Mouse (Mus musculus) ovary, postnatal 14 days (tissue): Measurements from ENCODE around the gene Senp5.
"Not testable (repeated sequence)": the region's sequence is repeated elsewhere in the genome, so short reads cannot be mapped to it uniquely, and the experiment has no call there.

Source experiments
- DNase-seq: peaks from one replicate; pipeline ENCODE4 v3.0.0; 2022; ENCODE audit warnings: low spot score

Gene Senp5

GRCm38 (mm10) chr16:32002509-32003477, at the start of gene Senp5:
TSS of gene Senp5 (minus strand) at chr16:32003287.
- peak; percentile 81 for DNase-seq

- no peak for DNase-seq
Measured at GRCm38 (mm10) chr16:32042367-32042766, 39.3 kb upstream of the Senp5 start.

DNA sequence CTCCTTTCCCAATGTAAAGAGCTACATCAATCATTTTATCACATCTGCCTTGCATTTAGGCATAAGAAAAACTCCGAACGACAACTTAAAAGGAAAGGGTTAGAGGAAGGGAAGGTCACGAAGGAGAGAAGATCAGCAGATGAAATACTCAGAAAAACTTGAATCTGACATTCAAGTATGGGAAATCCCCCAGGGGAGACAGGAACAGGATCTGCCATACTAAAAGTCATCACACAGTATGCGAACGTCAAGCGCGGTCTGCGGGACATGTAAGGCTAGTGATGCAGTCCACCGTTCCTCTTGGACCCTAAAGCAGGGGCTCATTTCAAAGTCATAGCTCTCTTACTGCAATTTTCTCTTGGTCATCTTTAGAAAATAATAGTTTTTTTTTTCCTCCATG, 16.6 kb upstream of the Senp5 start:
- DNase-seq, result no peak

GRCm38 (mm10) chr16:32010330-32010729, 7.2 kb upstream of the Senp5 start:
- no peak for DNase-seq

DNA sequence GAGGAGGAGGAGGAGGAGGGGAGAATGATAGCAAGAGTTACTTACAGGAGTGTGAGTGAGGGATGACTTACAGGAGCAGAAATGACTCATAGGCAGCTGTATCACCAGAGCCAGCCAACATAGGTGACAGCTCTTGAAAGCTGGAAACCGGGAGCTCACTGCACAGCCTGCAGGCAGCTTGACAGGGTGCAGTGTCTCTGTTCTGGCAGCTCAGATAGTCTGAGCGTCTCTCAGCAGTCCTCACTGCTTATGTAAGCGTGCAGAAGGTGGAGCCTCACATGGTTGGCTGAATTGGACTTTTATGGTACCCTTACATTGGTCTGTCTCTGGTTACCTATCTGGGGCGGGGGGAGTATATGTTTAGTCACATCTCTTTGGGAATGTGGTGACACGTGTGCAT, 6.8 kb upstream of the Senp5 start:
- no peak for DNase-seq

- no peak for DNase-seq
Measured at GRCm38 (mm10) chr16:32008529-32009293, 5.6 kb upstream of the Senp5 start.

- no peak for DNase-seq
Measured at GRCm38 (mm10) chr16:32004731-32005130, 1.6 kb upstream of the Senp5 start.

GRCm38 (mm10) chr16:31996371-31996770, 6.7 kb downstream of the Senp5 start:
- DNase-seq, result no peak

DNA sequence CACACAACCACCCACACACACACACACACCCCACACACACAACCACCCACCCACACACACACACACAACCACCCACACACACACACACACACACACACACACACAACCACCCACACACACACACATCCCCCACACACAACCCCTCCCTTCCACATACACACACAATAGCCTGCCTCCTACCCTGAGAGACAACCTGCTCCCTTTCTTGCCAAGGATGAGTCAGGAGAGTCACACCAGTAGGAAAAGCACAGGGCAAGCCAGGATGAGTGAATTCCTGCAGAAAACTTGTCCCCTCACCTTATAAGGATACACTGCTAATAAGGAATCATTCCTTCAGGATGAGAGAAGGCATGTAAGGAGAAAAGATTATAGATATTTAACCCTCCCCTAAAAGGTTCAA, 9.1 kb downstream of the Senp5 start:
- no peak for DNase-seq

- DNase-seq, result no peak
Measured at GRCm38 (mm10) chr16:31993195-31993594, 9.9 kb downstream of the Senp5 start.

- DNase-seq, result no peak
Measured at GRCm38 (mm10) chr16:31992039-31992438, 11.0 kb downstream of the Senp5 start.

- no peak for DNase-seq
Measured at GRCm38 (mm10) chr16:31980946-31981345, 22.1 kb downstream of the Senp5 start.

GRCm38 (mm10) chr16:31979501-31979900, 23.6 kb downstream of the Senp5 start:
- DNase-seq, result no peak

DNA sequence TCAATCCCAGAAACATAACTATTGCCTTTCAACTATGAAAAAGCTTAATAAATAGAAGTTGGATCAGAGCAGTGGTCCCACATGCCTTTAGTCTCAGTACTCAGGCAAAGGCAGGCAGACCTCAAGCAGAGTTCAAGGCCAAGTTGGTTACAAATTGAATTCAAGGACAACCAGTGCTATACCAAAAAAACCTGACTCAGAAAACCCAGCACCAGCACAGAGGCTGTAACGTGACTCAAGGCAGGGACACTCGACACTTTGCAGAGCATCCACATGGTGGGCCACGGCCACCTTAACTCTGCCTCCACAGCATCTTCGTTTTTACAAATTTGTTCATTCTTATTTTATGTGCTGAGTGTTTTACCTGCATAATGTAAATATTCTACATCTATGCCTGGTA, 27.8 kb downstream of the Senp5 start:
- no peak for DNase-seq

- no peak for DNase-seq
Measured at GRCm38 (mm10) chr16:31963224-31963623, 39.9 kb downstream of the Senp5 start.

GRCm38 (mm10) chr16:31948345-31948774, 54.7 kb downstream of the Senp5 start, which contains the start of the genes 0610012G03Rik and Ncbp2:
TSS of gene 0610012G03Rik (minus strand) at chr16:31948494.
TSS of gene Ncbp2 (plus strand) at chr16:31948513.
- peak; percentile 94 for DNase-seq

DNA sequence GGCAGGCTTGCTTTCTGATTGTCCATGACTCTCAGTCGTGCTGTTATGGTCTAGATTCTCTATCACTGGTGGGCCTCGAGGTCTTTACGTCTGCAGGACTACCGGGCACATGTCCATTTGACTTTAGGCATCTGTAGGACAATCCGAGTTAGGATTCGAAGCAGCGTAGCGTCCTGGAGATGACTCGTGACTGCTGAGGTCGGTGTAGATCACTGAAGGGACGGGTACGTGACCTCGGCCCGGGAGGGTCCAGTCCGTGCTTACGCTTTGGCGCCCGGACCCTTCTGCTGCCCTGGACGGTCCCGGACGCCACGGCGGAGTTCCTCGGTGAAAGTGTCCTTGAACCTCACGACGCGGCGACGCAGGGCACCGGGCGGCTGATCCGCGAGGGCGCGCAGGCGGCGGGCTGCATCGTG, 55.2 kb downstream of the Senp5 start:
- DNase-seq, result no peak

- DNase-seq, result no peak
Measured at GRCm38 (mm10) chr16:31947333-31947732, 55.8 kb downstream of the Senp5 start.

- not testable (repeated sequence) for DNase-seq
Measured at GRCm38 (mm10) chr16:31945986-31946385, 57.1 kb downstream of the Senp5 start.

DNA sequence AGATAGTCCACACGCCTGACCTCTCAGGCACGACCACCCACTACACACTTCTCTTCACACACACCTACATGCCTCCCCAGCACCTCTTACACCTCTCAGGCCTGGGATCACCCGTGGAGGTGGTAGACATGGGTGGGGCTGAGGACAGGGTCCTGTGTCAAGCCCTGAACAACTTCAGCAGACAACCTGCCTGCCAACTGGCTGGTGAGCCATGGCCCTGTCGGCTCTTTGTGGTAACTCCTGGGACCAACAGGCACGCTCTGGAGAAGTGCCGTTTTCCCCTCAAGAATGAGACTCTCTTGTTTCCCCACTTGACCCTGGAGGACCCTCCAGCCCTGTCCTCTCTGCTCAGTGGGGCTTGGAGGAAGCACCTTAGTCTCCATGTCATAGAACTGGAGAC, 57.7 kb downstream of the Senp5 start:
- DNase-seq, result no peak

DNA sequence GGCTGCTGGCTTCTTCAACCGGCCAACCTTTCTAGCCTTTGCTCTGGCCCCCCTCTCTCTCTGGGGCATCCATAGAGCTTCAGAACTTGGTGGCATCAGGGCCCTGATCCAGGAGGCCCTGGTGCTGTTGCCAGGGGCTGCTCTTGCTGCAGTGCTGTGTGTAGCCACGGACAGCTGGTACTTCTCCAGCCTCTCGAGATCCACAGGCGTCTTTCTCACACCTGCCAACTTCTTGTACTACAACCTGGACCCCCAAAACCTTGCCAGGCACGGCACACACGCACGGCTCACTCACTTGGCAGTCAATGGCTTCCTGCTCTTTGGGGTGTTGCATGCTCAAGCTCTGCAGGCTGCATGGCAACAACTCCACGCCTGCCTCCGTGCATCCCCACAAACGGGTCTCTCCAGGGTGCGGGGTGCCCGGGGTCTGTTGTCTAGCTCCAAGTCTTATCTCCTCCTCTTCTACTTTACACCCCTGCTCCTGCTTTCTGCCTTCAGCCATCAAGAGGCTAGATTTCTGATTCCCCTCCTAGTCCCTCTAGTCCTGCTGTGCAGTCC, 58.3 kb downstream of the Senp5 start:
- no peak for DNase-seq

DNA sequence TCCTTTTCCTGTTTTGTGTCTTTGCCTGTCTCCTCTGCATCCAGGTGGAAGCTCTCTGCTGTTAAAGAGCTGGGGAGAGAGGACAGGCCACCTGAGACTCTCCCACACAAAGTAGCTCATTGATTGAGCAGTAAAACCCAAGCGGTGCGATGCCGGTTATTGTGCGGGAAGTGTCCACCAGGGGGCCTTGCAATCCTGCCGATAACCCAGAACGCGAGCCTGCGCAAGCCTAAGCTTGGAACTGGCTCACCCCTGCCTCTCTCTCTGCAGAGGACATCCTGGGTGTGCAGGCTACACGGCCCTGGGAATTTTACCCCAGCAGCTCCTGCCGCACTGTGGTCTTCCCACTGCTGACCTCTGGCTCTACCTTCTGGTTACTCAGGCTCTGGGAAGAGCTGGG, 59.1 kb downstream of the Senp5 start:
- peak; percentile 55 for DNase-seq
